Mouse (Mus musculus) kidney, embryonic 15.5 days (tissue): ENCODE data around the gene Mid1. TPM values are rescaled to one million over a fixed set of nuclear protein-coding genes. Genes with fewer than 3 reads are reported as not detected.
A peak's percentile ranks its signal among the peaks of the same experiment; 100 is the strongest.

Experiments used
- ATAC-seq: fragments of 200-750 bp; cut with Nextera tagmentation; replicated peaks from 2 replicates; pipeline ENCODE4 v1.8.0; 2017; ENCODE audit warnings: moderate TSS enrichment; ENCODE audit not compliant: low FRiP score
- H3K27ac ChIP-seq: fragments of 300-500 bp; sonication (generic); 2 replicates; pipeline ENCODE4 v1.5.1; 2015; ENCODE audit warnings: mild to moderate bottlenecking, inconsistent platforms
- H3K27me3 ChIP-seq: fragments of 300-500 bp; sonication (generic); 2 replicates; pipeline ENCODE4 v1.6.1; 2015; ENCODE audit warnings: inconsistent platforms
- H3K36me3 ChIP-seq: fragments of 300-500 bp; sonication (generic); 2 replicates; pipeline ENCODE4 v1.6.1; 2015; ENCODE audit warnings: inconsistent platforms
- H3K4me1 ChIP-seq: fragments of 300-500 bp; sonication (generic); 2 replicates; pipeline ENCODE4 v1.6.1; 2015; ENCODE audit warnings: inconsistent platforms
- H3K4me2 ChIP-seq: fragments of 300-500 bp; sonication (generic); 2 replicates; pipeline ENCODE4 v1.6.1; 2015; ENCODE audit warnings: moderate library complexity, mild to moderate bottlenecking, inconsistent platforms
- H3K4me3 ChIP-seq: fragments of 300-500 bp; sonication (generic); replicated peaks from 2 replicates; pipeline ENCODE4 v1.5.1; 2015; ENCODE audit warnings: mild to moderate bottlenecking, inconsistent platforms
- H3K9ac ChIP-seq: fragments of 300-500 bp; sonication (generic); 2 replicates; pipeline ENCODE4 v1.6.1; 2015; ENCODE audit warnings: mild to moderate bottlenecking, inconsistent platforms
- H3K9me3 ChIP-seq: fragments of 300-500 bp; sonication (generic); replicated peaks from 2 replicates; pipeline ENCODE4 v1.6.1; 2016; ENCODE audit warnings: inconsistent platforms
- WGBS: fragments of 180-500 bp; shearing (Covaris S2); methylation state at CpG from one replicate; pipeline ENCODE4 v1.1.7; 2015; ENCODE audit warnings: mixed read lengths; 5-methylcytosine and 5-hydroxymethylcytosine counted together
- polyA plus RNA-seq: library from polyadenylated mRNA; unstranded; fragments of >200 nt; fragmentation: Nextera tagmentation; extraction: Ambion mirVana; gene quantifications from 2 replicates; pipeline ENCODE4 v1.2.1, GENCODE M21; 2015

The Mid1 gene
- polyA plus RNA-seq, 1 experiment from 2014 or later, result 11.4 TPM

DNA sequence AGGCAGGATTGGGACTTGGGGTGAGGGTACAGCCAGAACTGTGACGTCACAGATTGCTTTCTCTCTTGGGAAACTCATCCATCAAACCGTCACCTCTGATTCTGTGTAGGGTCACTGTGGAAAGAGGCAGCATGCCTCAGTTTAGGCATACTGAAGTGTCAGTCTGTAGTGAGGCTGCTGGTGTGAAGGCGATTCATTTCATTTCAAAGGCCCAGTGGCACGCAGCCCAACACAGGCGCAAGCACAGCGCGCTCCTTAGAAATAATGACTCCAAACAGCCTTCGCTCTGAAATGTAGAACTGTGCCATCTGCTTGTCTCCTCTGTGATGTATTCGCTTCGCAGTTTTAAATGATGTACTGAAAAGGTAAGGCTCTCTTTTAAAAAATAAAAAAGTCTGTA lies 141.9 kb downstream of the Mid1 start:
- 56% methylated on average over 10 of the region's 10 CpGs for WGBS
- Histone ChIP-seq H3K4me2 (no peak overlapping the region), H3K4me3 (no peak overlapping the region), H3K9me3 (no peaks in the 10 kb centered on the region), H3K27ac (no peak overlapping the region), H3K9ac (no peak overlapping the region), H3K4me1 (0 out of 2 replicates have a peak, but pooled peaks cover 4% of the 10 kb centered on the region), H3K27me3 (peaks cover 29% of the 10 kb centered on the region), H3K36me3 (no peaks in the 10 kb centered on the region)
- ATAC-seq, result no peak

- no peak for ATAC-seq
- no peaks in the 10 kb centered on the region for H3K36me3 ChIP-seq
- peaks cover 33% of the 10 kb centered on the region for H3K27me3 ChIP-seq
- H3K4me1 ChIP-seq, result 0 out of 2 replicates have a peak, but pooled peaks cover 4% of the 10 kb centered on the region
- no peaks in the 10 kb centered on the region for H3K9me3 ChIP-seq
- H3K27ac ChIP-seq, result no peak overlapping the region
- 27% methylated on average over 7 of the region's 7 CpGs for WGBS
- H3K9ac ChIP-seq, result no peak overlapping the region
- H3K4me3 ChIP-seq, result no peak overlapping the region
- peak overlapping the region; percentile 4; the same call in 1 of the 2 replicates for H3K4me2 ChIP-seq
These were observed 142.7 kb downstream of the Mid1 start for GRCm38 (mm10) chrX:169827720-169828119.

DNA sequence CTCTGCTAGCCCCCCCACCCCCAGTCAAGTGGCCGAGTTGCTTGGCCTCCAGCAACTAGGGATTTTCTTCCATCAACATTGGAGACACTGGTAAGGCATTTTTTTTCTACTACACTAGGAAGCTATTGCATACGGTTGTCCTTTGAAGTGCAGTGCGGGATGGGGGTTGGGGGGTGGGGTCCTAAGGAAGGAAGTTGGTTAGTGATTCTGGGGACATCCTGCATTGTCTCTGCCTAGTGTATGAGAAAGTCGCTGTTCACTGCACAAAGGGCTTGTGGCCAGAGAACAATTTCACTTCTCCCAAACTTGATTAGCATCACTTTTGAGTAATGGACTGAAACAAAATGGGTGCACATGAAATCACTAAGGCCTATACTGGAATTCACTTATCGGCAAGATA lies 143.1 kb downstream of the Mid1 start:
- no peak overlapping the region for H3K27ac ChIP-seq
- H3K9ac ChIP-seq, result no peak overlapping the region
- H3K4me1 ChIP-seq, result 0 out of 2 replicates have a peak, but pooled peaks cover 4% of the 10 kb centered on the region
- H3K9me3 ChIP-seq, result no peaks in the 10 kb centered on the region
- peak overlapping the region; percentile 4; the same call in 1 of the 2 replicates for H3K4me2 ChIP-seq
- no peak overlapping the region for H3K4me3 ChIP-seq
- no peak for ATAC-seq
- H3K27me3 ChIP-seq, result peaks cover 34% of the 10 kb centered on the region
- WGBS, result 35% methylated on average over 5 of the region's 5 CpGs
- H3K36me3 ChIP-seq, result no peaks in the 10 kb centered on the region

DNA sequence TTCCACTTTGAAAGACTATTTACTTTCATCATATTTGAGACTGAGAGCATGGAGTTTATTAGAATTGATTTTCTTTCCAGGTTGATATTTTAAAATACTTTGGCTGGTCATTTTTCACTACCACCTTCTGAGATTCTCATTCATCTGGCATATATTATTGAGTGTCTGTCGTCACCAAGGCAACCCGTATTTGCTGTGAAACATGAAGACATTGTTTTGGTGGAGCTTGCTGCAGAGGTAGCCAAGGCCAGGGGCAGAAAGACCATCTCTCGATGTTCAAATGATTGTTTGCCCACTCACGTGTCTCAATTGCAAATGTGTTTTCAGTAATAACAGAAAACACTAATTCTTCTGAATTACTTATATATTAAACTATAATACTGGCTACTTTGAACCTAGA lies 145.1 kb downstream of the Mid1 start:
- no peak for ATAC-seq
- 66% methylated on average over 4 of the region's 4 CpGs for WGBS
- 0 out of 2 replicates have a peak, but pooled peaks cover 4% of the 10 kb centered on the region for H3K4me1 ChIP-seq

GRCm38 (mm10) chrX:169837947-169838649 lies 153.1 kb downstream of the Mid1 start:
- H3K27me3 ChIP-seq, result peaks cover 7% of the 10 kb centered on the region
- no peaks in the 10 kb centered on the region for H3K36me3 ChIP-seq
- WGBS, result 67% methylated on average over 5 of the region's 5 CpGs
- no peak overlapping the region for H3K27ac ChIP-seq
- no peak overlapping the region for H3K4me3 ChIP-seq
- H3K4me1 ChIP-seq, result no peaks in the 10 kb centered on the region
- H3K9ac ChIP-seq, result no peak overlapping the region
- no peak for ATAC-seq
- H3K4me2 ChIP-seq, result no peak overlapping the region
- no peaks in the 10 kb centered on the region for H3K9me3 ChIP-seq

More for the DNA sequence above, 145.1 kb downstream of the Mid1 start:
- Histone ChIP-seq H3K27me3 (peaks cover 34% of the 10 kb centered on the region), H3K9ac (no peak overlapping the region), H3K27ac (no peak overlapping the region), H3K9me3 (no peaks in the 10 kb centered on the region), H3K36me3 (no peaks in the 10 kb centered on the region), H3K4me3 (no peak overlapping the region), H3K4me2 (no peak overlapping the region)

DNA sequence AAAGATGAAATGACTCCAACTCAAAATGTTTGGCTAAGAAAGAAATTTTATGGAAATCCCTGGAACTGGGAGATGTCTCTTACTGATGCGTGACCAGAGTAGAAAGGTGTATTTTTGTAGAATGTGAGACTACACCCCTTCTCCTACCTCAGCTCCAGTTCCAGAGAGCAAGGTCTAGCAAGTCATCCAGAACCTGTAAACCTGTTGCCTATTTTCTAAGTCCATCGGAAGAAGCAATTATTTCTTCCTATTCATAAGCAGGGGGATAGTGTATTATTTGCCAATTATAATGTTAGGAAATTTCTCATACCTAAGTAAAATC lies 153.6 kb downstream of the Mid1 start:
- Histone ChIP-seq H3K4me1 (no peaks in the 10 kb centered on the region), H3K27ac (no peak overlapping the region), H3K4me3 (no peak overlapping the region), H3K9ac (no peak overlapping the region), H3K9me3 (no peaks in the 10 kb centered on the region), H3K4me2 (no peak overlapping the region), H3K27me3 (peaks cover 4% of the 10 kb centered on the region; the same call in 1 of the 2 replicates), H3K36me3 (no peaks in the 10 kb centered on the region)
- WGBS, result 84% methylated on average over 2 of the region's 2 CpGs
- no peak for ATAC-seq

DNA sequence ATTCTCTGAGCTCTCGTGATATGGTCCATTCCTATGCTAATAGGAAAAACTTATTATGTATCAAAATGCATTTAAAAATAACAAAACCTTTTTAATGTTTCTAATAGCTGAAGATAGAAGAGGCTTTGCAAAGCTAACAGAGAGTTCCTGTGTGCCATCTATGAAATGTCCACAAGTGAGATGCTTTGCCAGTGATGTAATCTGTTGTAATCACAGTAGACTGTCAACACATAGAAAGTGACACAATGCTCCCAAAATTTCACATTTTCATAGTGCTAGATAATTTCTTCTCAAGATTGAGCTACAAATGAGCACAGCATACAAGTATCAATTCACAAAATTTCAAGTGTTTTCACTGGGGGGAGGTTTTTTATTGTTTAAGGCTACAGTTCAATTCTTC lies 158.3 kb downstream of the Mid1 start:
- H3K9me3 ChIP-seq, result no peaks in the 10 kb centered on the region
- peaks cover 38% of the 10 kb centered on the region for H3K27me3 ChIP-seq
- H3K4me2 ChIP-seq, result no peak overlapping the region
- no peak for ATAC-seq
- H3K4me1 ChIP-seq, result no peaks in the 10 kb centered on the region
- H3K36me3 ChIP-seq, result no peaks in the 10 kb centered on the region
- H3K27ac ChIP-seq, result no peak overlapping the region
- no peak overlapping the region for H3K9ac ChIP-seq
- no peak overlapping the region for H3K4me3 ChIP-seq
- WGBS, result 82% methylated on average over 1 of the region's 1 CpGs

- H3K9me3 ChIP-seq, result no peaks in the 10 kb centered on the region
- no peak for ATAC-seq
- no peak overlapping the region for H3K27ac ChIP-seq
- H3K36me3 ChIP-seq, result no peaks in the 10 kb centered on the region
- WGBS, result 49% methylated on average over 5 of the region's 5 CpGs
- no peak overlapping the region for H3K4me3 ChIP-seq
- peaks cover 43% of the 10 kb centered on the region for H3K27me3 ChIP-seq
- H3K9ac ChIP-seq, result no peak overlapping the region
- H3K4me1 ChIP-seq, result no peaks in the 10 kb centered on the region
- H3K4me2 ChIP-seq, result no peak overlapping the region
These were observed 159.3 kb downstream of the Mid1 start for GRCm38 (mm10) chrX:169844150-169844772.

- Histone ChIP-seq H3K4me2 (no peak overlapping the region), H3K36me3 (no peaks in the 10 kb centered on the region), H3K4me3 (no peak overlapping the region), H3K4me1 (no peaks in the 10 kb centered on the region), H3K9ac (no peak overlapping the region), H3K27ac (no peak overlapping the region), H3K27me3 (peaks cover 46% of the 10 kb centered on the region), H3K9me3 (no peaks in the 10 kb centered on the region)
- 56% methylated on average over 3 of the region's 3 CpGs for WGBS
- ATAC-seq, result no peak
These were observed 161.2 kb downstream of the Mid1 start for GRCm38 (mm10) chrX:169846187-169846586.

- H3K36me3 ChIP-seq, result no peaks in the 10 kb centered on the region
- no peak overlapping the region for H3K27ac ChIP-seq
- peaks cover 28% of the 10 kb centered on the region for H3K27me3 ChIP-seq
- no peak for ATAC-seq
- H3K9ac ChIP-seq, result no peak overlapping the region
- no peak overlapping the region for H3K4me2 ChIP-seq
- H3K4me1 ChIP-seq, result no peaks in the 10 kb centered on the region
- 44% methylated on average over 2 of the region's 2 CpGs for WGBS
- H3K9me3 ChIP-seq, result no peaks in the 10 kb centered on the region
- H3K4me3 ChIP-seq, result no peak overlapping the region
These were observed 176.3 kb downstream of the Mid1 start for GRCm38 (mm10) chrX:169861194-169861720.

DNA sequence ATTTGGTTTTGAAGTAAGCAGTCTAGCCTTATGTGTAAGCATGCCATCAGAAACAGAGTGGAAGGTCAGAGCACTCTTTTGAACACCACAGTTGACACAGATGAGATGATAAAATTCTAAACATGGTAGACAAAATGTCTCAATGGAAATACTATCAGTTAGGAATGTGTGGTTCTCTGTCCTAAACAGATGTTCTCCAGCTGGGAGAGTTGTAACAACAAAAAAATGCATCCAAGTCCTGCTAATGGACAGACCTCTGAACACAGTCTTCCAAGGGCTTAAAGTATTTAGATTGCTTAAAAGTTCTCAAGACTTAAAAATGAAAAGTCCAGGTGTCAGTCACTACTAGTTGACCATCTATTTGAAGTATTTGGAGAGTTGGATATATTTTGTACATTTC lies 177.4 kb downstream of the Mid1 start:
- H3K27me3 ChIP-seq, result peaks cover 25% of the 10 kb centered on the region
- no peak overlapping the region for H3K4me2 ChIP-seq
- H3K9me3 ChIP-seq, result no peaks in the 10 kb centered on the region
- H3K36me3 ChIP-seq, result no peaks in the 10 kb centered on the region
- no peak overlapping the region for H3K4me3 ChIP-seq
- no peak overlapping the region for H3K27ac ChIP-seq
- H3K4me1 ChIP-seq, result no peaks in the 10 kb centered on the region
- H3K9ac ChIP-seq, result no peak overlapping the region
- ATAC-seq, result no peak

GRCm38 (mm10) chrX:169862848-169863247 lies 177.8 kb downstream of the Mid1 start:
- Histone ChIP-seq H3K9ac (no peak overlapping the region), H3K36me3 (no peaks in the 10 kb centered on the region), H3K4me3 (no peak overlapping the region), H3K4me2 (no peak overlapping the region), H3K4me1 (no peaks in the 10 kb centered on the region), H3K27ac (no peak overlapping the region), H3K9me3 (no peaks in the 10 kb centered on the region), H3K27me3 (peaks cover 21% of the 10 kb centered on the region)
- no peak for ATAC-seq
- 41% methylated on average over 1 of the region's 1 CpGs for WGBS
